Mouse (Mus musculus) neural tube, embryonic 11.5 days (tissue): ENCODE data around the gene Ndc1. TPM values are rescaled to one million over a fixed set of nuclear protein-coding genes. Genes with fewer than 3 reads are reported as not detected.
A peak's percentile ranks its signal among the peaks of the same experiment; 100 is the strongest.

ENCODE experiments used
- ATAC-seq: fragments of 200-750 bp; cut with Nextera tagmentation; 2 replicates; pipeline ENCODE4 v1.8.0; 2017; ENCODE audit warnings: moderate number of reproducible peaks, mild to moderate bottlenecking, moderate TSS enrichment, moderate library complexity; ENCODE audit not compliant: insufficient read depth, low FRiP score, low TSS enrichment
- DNase-seq: peaks from one replicate; pipeline ENCODE4 v3.0.0-alpha.2; 2015; ENCODE audit warnings: low spot score
- H3K27ac ChIP-seq: fragments of 300-500 bp; sonication (generic); 2 replicates; pipeline ENCODE4 v1.5.1; 2014; ENCODE audit warnings: low read depth, mild to moderate bottlenecking, low read length
- H3K27me3 ChIP-seq: fragments of 300-500 bp; sonication (generic); 2 replicates; pipeline ENCODE4 v1.6.1; 2014; ENCODE audit warnings: mild to moderate bottlenecking, low read length, mixed read lengths; ENCODE audit not compliant: control insufficient read depth, insufficient read depth
- H3K36me3 ChIP-seq: fragments of 300-500 bp; sonication (generic); 2 replicates; pipeline ENCODE4 v1.6.1; 2014; ENCODE audit warnings: mild to moderate bottlenecking, low read length, moderate library complexity, mixed read lengths; ENCODE audit not compliant: control insufficient read depth, insufficient read depth
- H3K4me1 ChIP-seq: fragments of 300-500 bp; sonication (generic); 2 replicates; pipeline ENCODE4 v1.6.1; 2014; ENCODE audit warnings: low read length, mixed read lengths; ENCODE audit not compliant: control insufficient read depth, insufficient read depth
- H3K4me2 ChIP-seq: fragments of 300-500 bp; sonication (generic); 2 replicates; pipeline ENCODE4 v1.6.1; 2014; ENCODE audit warnings: low read depth, mild to moderate bottlenecking, moderate library complexity
- H3K4me3 ChIP-seq: fragments of 300-500 bp; sonication (generic); 2 replicates; pipeline ENCODE4 v1.5.1; 2014; ENCODE audit warnings: low read depth, low read length
- H3K9ac ChIP-seq: fragments of 300-500 bp; sonication (generic); 2 replicates; pipeline ENCODE4 v1.6.1; 2014; ENCODE audit warnings: mild to moderate bottlenecking, low read length
- H3K9me3 ChIP-seq: fragments of 300-500 bp; sonication (generic); 2 replicates; pipeline ENCODE4 v1.6.1; 2016; ENCODE audit warnings: low read length; ENCODE audit not compliant: control insufficient read depth
- WGBS: fragments of 180-500 bp; shearing (Covaris S2); extraction: QIAGEN DNeasy Blood & Tissue Kit; methylation state at CpG from one replicate; pipeline ENCODE4 v1.1.7; 2014; 5-methylcytosine and 5-hydroxymethylcytosine counted together
- polyA plus RNA-seq: library from polyadenylated mRNA; unstranded; fragments of >200 nt; fragmentation: Nextera tagmentation; extraction: Ambion mirVana; gene quantifications from 2 replicates; pipeline ENCODE4 v1.2.1, GENCODE M21; 2014

The Ndc1 gene
- polyA plus RNA-seq, 1 experiment from 2014 or later: 48.8 TPM

DNA sequence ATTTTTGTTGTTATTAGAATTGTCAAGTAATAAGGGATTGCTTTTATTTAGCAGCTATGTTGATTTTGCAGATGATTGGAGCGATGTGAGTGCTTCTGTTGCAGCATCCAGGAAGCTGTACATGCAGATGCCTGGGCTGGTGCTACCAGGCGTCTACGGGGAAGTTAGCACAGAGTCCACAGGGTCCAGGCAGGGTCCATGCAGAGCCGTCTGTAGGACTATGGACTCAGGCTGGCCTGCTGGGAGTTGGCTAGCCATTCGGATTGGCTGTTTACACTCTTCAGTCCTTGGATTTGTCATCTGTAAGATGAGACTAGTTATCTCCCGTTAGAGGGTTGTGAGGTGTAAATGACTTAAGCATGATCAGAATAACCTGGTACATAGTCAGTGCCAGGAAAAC is 11.4 kb downstream of the Ndc1 start:
- 86% methylated on average over 6 of the region's 6 CpGs for WGBS
- ATAC-seq (no peak), DNase-seq (no peak)
- Histone ChIP-seq H3K4me2 (no peak overlapping the region), H3K27ac (no peak overlapping the region), H3K4me1 (no peaks in the 10 kb centered on the region), H3K4me3 (no peak overlapping the region), H3K36me3 (peaks cover 13% of the 10 kb centered on the region), H3K9ac (no peak overlapping the region), H3K27me3 (no peaks in the 10 kb centered on the region), H3K9me3 (no peaks in the 10 kb centered on the region)

GRCm38 (mm10) chr4:107380871-107381270 is 13.3 kb downstream of the Ndc1 start:
- H3K27me3 ChIP-seq: no peaks in the 10 kb centered on the region
- no peak overlapping the region for H3K9ac ChIP-seq
- H3K36me3 ChIP-seq: peaks cover 10% of the 10 kb centered on the region
- no peaks in the 10 kb centered on the region for H3K4me1 ChIP-seq
- H3K27ac ChIP-seq: no peak overlapping the region
- H3K4me2 ChIP-seq: no peak overlapping the region
- DNase-seq: no peak
- no peaks in the 10 kb centered on the region for H3K9me3 ChIP-seq
- 83% methylated on average over 7 of the region's 7 CpGs for WGBS
- no peak overlapping the region for H3K4me3 ChIP-seq
- ATAC-seq: no peak

GRCm38 (mm10) chr4:107387038-107387437 is 19.5 kb downstream of the Ndc1 start:
- no peaks in the 10 kb centered on the region for H3K27me3 ChIP-seq
- DNase-seq: no peak
- no peaks in the 10 kb centered on the region for H3K9me3 ChIP-seq
- H3K9ac ChIP-seq: no peak overlapping the region
- WGBS: 96% methylated on average over 4 of the region's 4 CpGs
- no peak overlapping the region for H3K27ac ChIP-seq
- H3K4me2 ChIP-seq: no peak overlapping the region
- ATAC-seq: no peak
- peaks cover 17% of the 10 kb centered on the region for H3K36me3 ChIP-seq
- no peaks in the 10 kb centered on the region for H3K4me1 ChIP-seq
- H3K4me3 ChIP-seq: no peak overlapping the region

DNA sequence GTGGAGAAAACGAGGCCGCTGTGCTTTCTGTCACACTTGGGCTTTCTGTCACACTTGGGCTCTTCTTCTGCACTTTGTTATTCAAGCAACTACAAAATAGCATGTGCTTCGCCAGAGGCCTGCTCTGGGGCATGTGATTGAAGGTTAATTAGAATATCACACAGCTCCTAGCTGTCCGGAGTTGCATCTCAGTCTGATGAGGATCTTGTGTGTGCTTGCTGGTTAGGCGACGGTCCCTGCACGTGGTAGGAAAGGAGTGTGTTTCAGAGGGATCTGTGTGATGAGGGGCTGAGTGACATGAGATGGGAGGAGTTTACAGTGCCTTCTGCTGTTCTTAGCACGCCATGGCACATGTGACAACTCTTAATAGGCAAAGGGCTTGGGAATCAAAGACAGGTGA is 19.9 kb downstream of the Ndc1 start:
- H3K4me3 ChIP-seq: no peak overlapping the region
- H3K4me1 ChIP-seq: no peaks in the 10 kb centered on the region
- WGBS: 97% methylated on average over 8 of the region's 8 CpGs
- no peak overlapping the region for H3K9ac ChIP-seq
- H3K27me3 ChIP-seq: no peaks in the 10 kb centered on the region
- peaks cover 17% of the 10 kb centered on the region for H3K36me3 ChIP-seq
- H3K4me2 ChIP-seq: no peak overlapping the region
- H3K9me3 ChIP-seq: no peaks in the 10 kb centered on the region
- H3K27ac ChIP-seq: no peak overlapping the region
- DNase-seq: no peak
- ATAC-seq: no peak

GRCm38 (mm10) chr4:107388291-107388690 is 20.7 kb downstream of the Ndc1 start:
- peaks cover 15% of the 10 kb centered on the region for H3K36me3 ChIP-seq
- H3K27me3 ChIP-seq: no peaks in the 10 kb centered on the region
- no peaks in the 10 kb centered on the region for H3K4me1 ChIP-seq
- H3K9me3 ChIP-seq: no peaks in the 10 kb centered on the region
- no peak overlapping the region for H3K4me3 ChIP-seq
- WGBS: 93% methylated on average over 2 of the region's 2 CpGs
- no peak overlapping the region for H3K27ac ChIP-seq
- H3K9ac ChIP-seq: no peak overlapping the region
- ATAC-seq (no peak), DNase-seq (no peak)
- no peak overlapping the region for H3K4me2 ChIP-seq

- ATAC-seq (no peak), DNase-seq (no peak)
- Histone ChIP-seq H3K4me1 (no peaks in the 10 kb centered on the region), H3K27me3 (no peaks in the 10 kb centered on the region), H3K4me3 (no peak overlapping the region), H3K36me3 (peaks cover 14% of the 10 kb centered on the region), H3K27ac (no peak overlapping the region), H3K9me3 (no peaks in the 10 kb centered on the region), H3K4me2 (no peak overlapping the region), H3K9ac (no peak overlapping the region)
- 90% methylated on average over 3 of the region's 3 CpGs for WGBS
Measured at GRCm38 (mm10) chr4:107389345-107389744, 21.8 kb downstream of the Ndc1 start.

DNA sequence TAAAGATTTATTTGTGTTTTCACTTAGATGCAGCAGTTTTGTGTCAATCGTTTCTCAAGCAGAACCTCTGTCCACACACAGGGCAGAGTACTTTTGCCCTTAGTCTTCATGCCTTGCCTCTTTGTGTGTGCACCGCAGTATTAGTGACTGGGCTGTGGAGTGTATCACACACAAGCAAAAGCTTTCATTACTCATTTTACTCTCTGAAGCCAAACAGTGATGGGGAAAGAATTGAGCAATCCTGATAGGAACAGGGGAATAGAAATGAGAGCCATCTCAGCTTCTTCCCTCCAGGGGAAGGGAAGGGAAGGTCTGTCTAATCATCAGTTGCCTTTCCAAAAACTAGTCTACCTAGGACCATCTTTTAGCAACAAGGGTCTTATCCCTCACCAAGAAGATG is 26.2 kb downstream of the Ndc1 start:
- Histone ChIP-seq H3K4me2 (no peak overlapping the region), H3K4me3 (no peak overlapping the region), H3K9ac (no peak overlapping the region), H3K36me3 (peaks cover 7% of the 10 kb centered on the region), H3K27me3 (no peaks in the 10 kb centered on the region), H3K27ac (no peak overlapping the region), H3K9me3 (no peaks in the 10 kb centered on the region), H3K4me1 (no peaks in the 10 kb centered on the region)
- 99% methylated on average over 2 of the region's 2 CpGs for WGBS
- DNase-seq (no peak), ATAC-seq (no peak)

DNA sequence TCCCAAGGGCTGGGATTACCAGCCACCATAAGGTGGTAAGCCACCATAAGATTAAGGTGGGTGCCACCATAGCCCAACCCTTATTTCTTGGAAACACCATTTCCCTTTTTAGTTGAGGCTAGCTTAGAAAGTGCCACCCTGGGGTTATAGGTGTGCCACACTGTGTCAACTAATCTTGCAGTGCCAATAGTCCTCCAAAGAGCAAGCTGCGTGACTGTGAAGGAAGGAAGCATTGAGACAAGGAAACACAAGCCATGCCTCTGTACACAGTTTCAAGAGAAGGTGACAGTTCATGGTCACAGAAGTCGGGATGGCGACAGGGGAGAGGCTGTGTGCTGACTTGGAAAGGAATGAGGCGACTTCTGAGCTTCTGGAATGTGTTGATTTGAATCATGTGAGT is 52.6 kb downstream of the Ndc1 start:
- Histone ChIP-seq H3K9ac (no peak overlapping the region), H3K27me3 (no peaks in the 10 kb centered on the region), H3K4me2 (no peak overlapping the region), H3K9me3 (no peaks in the 10 kb centered on the region), H3K36me3 (no peaks in the 10 kb centered on the region), H3K4me1 (no peaks in the 10 kb centered on the region), H3K4me3 (no peak overlapping the region), H3K27ac (no peak overlapping the region)
- 85% methylated on average over 4 of the region's 4 CpGs for WGBS
- ATAC-seq (no peak), DNase-seq (no peak)

DNA sequence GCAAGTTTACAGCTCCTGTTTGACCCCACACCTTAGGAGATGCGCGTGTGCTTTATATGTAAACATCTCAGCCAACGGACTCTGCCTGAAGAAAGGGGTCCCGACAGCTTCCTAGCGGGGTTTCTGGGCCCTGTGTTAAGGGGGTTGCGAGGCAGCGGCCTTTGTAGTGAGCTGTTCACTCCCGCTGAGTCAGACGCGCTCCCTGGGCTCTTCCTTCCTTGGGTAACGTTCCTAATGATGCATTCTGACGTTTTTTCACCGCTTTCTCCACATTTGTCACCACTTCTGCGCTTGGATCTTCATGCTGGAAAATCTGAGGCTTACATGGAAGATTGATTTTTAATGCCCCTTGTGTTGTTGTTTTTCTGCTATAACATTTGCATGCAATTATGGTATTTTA is 54.1 kb downstream of the Ndc1 start:
- Histone ChIP-seq H3K4me3 (no peak overlapping the region), H3K4me1 (no peaks in the 10 kb centered on the region), H3K4me2 (peak overlapping the region; percentile 22; the same call in 1 of the 2 replicates), H3K27ac (no peak overlapping the region), H3K36me3 (no peaks in the 10 kb centered on the region), H3K9me3 (no peaks in the 10 kb centered on the region), H3K9ac (no peak overlapping the region; the same call in 1 of the 2 replicates), H3K27me3 (no peaks in the 10 kb centered on the region)
- 6% methylated on average over 14 of the region's 14 CpGs for WGBS
- DNase-seq (no peak), ATAC-seq (no peak)
